Mouse (Mus musculus): ENCODE measurements at regions not wholly inside any gene's neighbourhood (a gene's known extent, or its start where the extent isn't known, plus 50 kb on each side); places are given as distances from the start of the nearest gene placed in this dataset.

DNA sequence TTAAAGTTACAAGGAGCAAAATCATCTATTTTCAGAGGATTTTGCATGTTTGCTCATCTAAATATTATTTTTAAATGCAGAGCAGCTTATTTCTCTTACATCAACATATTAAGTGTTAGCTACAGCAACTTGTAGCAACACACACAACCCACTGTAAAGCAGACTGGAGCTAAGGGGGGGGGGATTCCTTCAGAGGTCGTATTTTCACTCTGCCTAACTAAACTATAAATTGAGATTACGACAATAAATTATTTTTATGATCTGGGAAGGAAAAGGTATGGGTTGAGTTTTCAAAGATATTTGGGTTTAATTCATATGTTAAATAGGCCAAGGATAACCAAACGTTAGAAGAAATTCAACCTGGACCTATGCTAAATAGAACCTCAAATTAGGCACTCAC lies 70.4 kb upstream of the BC052040 start:
- DNase-seq (ENCODE audit: low spot score) (no peak), ATAC-seq (ENCODE audit: insufficient number of reproducible peaks, low FRiP score, low TSS enrichment, low read depth) (no peak)
- Histone ChIP-seq H3K4me1 (ENCODE audit: control insufficient read depth, insufficient read depth, low read length) (peaks cover 22% of the 10 kb centered on the region; the same call in 1 of the 2 replicates), H3K9me3 (ENCODE audit: control insufficient read depth, low read length) (no peaks in the 10 kb centered on the region), H3K4me3 (ENCODE audit: low read depth, low read length) (no peak overlapping the region), H3K27ac (replicated peaks; ENCODE audit: low read depth, low read length) (no peak overlapping the region), H3K4me2 (ENCODE audit: low read depth, severe bottlenecking) (no peak overlapping the region), H3K36me3 (ENCODE audit: control insufficient read depth, insufficient read depth, low read length) (no peaks in the 10 kb centered on the region), H3K27me3 (ENCODE audit: control insufficient read depth, insufficient read depth, low read length) (no peaks in the 10 kb centered on the region), H3K9ac (ENCODE audit: low read length) (no peak overlapping the region)
- WGBS = 22% methylated on average over 3 of the region's 3 CpGs

DNA sequence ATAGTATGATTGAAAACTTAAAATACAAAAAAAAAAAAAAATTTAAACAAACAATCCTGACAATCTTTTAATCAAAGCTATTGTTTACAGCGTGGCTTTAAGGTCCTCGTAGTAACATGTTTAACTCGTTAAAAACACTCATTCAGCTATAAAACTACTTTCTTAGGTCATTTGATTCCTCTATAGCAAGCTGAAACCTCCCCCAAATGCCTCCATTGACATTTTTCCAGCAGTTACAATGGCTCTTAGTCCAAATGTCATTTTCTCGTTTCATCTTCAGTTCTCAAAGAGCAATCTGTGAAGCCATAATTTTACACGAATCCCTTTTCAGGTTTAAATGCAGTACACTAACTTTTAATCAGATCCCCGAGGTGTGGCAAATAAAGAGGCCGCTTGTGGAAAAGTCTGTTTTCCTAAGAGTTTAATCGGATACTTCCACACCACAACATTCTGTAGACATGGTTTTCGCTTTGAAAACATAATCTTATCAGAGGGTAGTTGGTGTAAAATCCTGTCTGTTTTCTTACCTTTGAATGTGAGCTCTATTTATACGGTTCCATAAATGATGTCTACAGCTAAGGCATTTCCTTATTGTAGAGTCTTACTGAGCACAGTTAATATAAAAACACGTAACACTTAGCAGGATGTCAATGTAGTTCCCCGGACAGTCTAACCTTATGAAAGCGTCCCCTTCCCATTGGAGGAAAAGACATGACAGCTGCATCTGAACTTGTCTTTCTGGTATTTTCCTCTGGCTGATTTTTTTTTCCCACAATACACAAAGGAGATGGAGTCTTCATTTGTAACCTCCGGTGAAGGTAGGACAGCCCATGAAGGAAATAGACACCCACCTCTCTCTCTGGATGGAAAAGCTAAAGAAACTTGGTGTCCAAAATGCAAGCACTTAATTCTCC lies 69.6 kb upstream of the BC052040 start:
- no peak overlapping the region for H3K4me3 ChIP-seq (ENCODE audit: low read depth, low read length)
- no peak for ATAC-seq (ENCODE audit: insufficient number of reproducible peaks, low FRiP score, low TSS enrichment, low read depth)
- no peaks in the 10 kb centered on the region for H3K9me3 ChIP-seq (ENCODE audit: control insufficient read depth, low read length)
- no peaks in the 10 kb centered on the region for H3K36me3 ChIP-seq (ENCODE audit: control insufficient read depth, insufficient read depth, low read length)
- H3K4me1 ChIP-seq (ENCODE audit: control insufficient read depth, insufficient read depth, low read length) = peaks cover 25% of the 10 kb centered on the region; the same call in 1 of the 2 replicates
- 0 out of 2 replicates have a peak overlapping the region, but pooled peaks have one; percentile 24 for H3K27ac ChIP-seq (replicated peaks; ENCODE audit: low read depth, low read length)
- WGBS = 41% methylated on average over 14 of the region's 14 CpGs
- no peaks in the 10 kb centered on the region for H3K27me3 ChIP-seq (ENCODE audit: control insufficient read depth, insufficient read depth, low read length)
- no peak for DNase-seq (ENCODE audit: low spot score)
- H3K4me2 ChIP-seq (ENCODE audit: low read depth, severe bottlenecking) = no peak overlapping the region
- no peak overlapping the region for H3K9ac ChIP-seq (ENCODE audit: low read length)

DNA sequence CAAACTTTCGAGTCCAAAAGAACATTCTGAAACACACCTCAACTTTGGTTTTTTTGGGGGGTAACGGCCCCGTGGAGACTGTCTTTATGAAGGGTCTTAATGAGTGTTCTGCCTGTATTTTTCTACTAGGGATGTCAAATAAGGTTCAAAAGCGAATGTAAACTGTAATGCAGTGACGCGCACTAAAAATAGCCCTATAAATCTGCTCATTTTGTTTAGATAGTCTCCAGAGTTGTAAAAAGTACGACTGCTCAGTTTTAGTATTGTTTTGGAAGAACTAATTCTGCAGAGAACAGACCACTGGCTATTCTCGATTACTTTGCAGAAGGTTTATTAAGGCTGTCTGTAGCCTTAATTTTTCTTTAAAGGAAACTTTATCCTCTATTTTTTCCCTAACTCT lies 68.6 kb upstream of the BC052040 start:
- Histone ChIP-seq H3K4me1 (ENCODE audit: control insufficient read depth, insufficient read depth, low read length) (peaks cover 26% of the 10 kb centered on the region; the same call in 1 of the 2 replicates), H3K27ac (replicated peaks; ENCODE audit: low read depth, low read length) (no peak overlapping the region)

DNA sequence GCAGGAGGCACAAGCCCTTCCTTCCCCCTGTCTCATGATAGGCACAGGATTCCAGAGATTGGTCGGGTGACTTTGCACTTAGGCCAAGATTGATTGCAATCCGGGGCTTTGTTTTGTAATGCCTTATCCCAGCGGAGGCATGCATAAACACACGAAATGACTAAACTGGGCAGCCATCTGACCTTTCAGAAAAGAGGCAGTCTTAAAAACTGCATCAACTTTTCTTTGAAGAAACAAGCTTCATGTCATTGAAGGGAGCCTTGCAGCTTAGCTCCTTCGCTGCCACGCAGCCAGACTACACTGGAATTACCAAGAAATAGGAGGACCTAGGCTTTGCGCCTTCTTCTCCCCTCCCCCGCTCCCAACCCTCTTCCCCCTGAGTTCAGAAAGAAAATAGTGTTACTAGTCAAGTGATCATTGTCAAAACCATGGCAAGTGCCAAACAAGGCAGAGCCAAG lies 67.7 kb upstream of the BC052040 start:
- ATAC-seq (ENCODE audit: insufficient number of reproducible peaks, low FRiP score, low TSS enrichment, low read depth) (no peak), DNase-seq (ENCODE audit: low spot score) (peak; percentile 32)
- Histone ChIP-seq H3K27me3 (ENCODE audit: control insufficient read depth, insufficient read depth, low read length) (no peaks in the 10 kb centered on the region), H3K27ac (replicated peaks; ENCODE audit: low read depth, low read length) (no peak overlapping the region), H3K9me3 (ENCODE audit: control insufficient read depth, low read length) (no peaks in the 10 kb centered on the region), H3K4me3 (ENCODE audit: low read depth, low read length) (no peak overlapping the region), H3K36me3 (ENCODE audit: control insufficient read depth, insufficient read depth, low read length) (no peaks in the 10 kb centered on the region), H3K4me1 (ENCODE audit: control insufficient read depth, insufficient read depth, low read length) (peaks cover 26% of the 10 kb centered on the region; the same call in 1 of the 2 replicates), H3K9ac (ENCODE audit: low read length) (no peak overlapping the region), H3K4me2 (ENCODE audit: low read depth, severe bottlenecking) (no peak overlapping the region)
- 8% methylated on average over 8 of the region's 8 CpGs for WGBS

More for the DNA sequence above, 68.6 kb upstream of the BC052040 start:
- Histone ChIP-seq H3K4me3 (ENCODE audit: low read depth, low read length) (no peak overlapping the region), H3K27me3 (ENCODE audit: control insufficient read depth, insufficient read depth, low read length) (no peaks in the 10 kb centered on the region), H3K4me2 (ENCODE audit: low read depth, severe bottlenecking) (no peak overlapping the region), H3K36me3 (ENCODE audit: control insufficient read depth, insufficient read depth, low read length) (no peaks in the 10 kb centered on the region), H3K9ac (ENCODE audit: low read length) (no peak overlapping the region), H3K9me3 (ENCODE audit: control insufficient read depth, low read length) (no peaks in the 10 kb centered on the region)
- ATAC-seq (ENCODE audit: insufficient number of reproducible peaks, low FRiP score, low TSS enrichment, low read depth) = no peak
- 28% methylated on average over 8 of the region's 8 CpGs for WGBS
- DNase-seq (ENCODE audit: low spot score) = no peak

DNA sequence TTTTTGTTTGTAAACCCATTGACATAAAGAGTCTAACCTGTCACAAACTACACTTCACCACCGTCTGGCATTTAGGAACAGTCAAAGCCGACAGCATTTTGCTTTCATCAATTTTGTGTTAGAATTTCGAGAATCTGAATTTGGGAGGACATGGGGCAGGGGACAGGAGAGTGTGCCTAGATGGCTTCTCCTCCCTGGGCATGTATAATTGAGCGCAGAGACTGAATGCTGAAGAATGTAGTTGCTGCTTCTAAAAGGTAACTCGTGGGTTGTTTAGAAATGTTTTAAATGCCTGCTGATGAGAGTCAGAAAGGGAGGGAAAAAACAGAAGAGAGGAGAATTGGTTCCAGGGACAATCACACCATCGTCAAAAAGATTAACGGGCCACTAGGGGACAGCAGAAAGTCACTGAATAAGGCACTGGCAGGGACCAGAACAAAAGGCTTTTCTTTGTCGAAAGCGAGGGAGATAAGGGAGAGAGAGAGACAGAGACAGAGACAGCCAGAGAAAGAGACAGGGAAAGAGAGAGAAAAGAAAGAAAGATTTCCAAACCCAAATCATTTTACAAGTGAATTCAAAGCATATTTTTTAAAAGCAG lies 66.6 kb upstream of the BC052040 start:
- Histone ChIP-seq H3K4me3 (ENCODE audit: low read depth, low read length) (no peak overlapping the region), H3K4me2 (ENCODE audit: low read depth, severe bottlenecking) (no peak overlapping the region), H3K9me3 (ENCODE audit: control insufficient read depth, low read length) (no peaks in the 10 kb centered on the region), H3K27me3 (ENCODE audit: control insufficient read depth, insufficient read depth, low read length) (no peaks in the 10 kb centered on the region), H3K27ac (replicated peaks; ENCODE audit: low read depth, low read length) (no peak overlapping the region), H3K36me3 (ENCODE audit: control insufficient read depth, insufficient read depth, low read length) (no peaks in the 10 kb centered on the region), H3K4me1 (ENCODE audit: control insufficient read depth, insufficient read depth, low read length) (peaks cover 22% of the 10 kb centered on the region; the same call in 1 of the 2 replicates), H3K9ac (ENCODE audit: low read length) (no peak overlapping the region)
- 7% methylated on average over 9 of the region's 9 CpGs for WGBS
- DNase-seq (ENCODE audit: low spot score) (peak; percentile 48), ATAC-seq (ENCODE audit: insufficient number of reproducible peaks, low FRiP score, low TSS enrichment, low read depth) (no peak)

DNA sequence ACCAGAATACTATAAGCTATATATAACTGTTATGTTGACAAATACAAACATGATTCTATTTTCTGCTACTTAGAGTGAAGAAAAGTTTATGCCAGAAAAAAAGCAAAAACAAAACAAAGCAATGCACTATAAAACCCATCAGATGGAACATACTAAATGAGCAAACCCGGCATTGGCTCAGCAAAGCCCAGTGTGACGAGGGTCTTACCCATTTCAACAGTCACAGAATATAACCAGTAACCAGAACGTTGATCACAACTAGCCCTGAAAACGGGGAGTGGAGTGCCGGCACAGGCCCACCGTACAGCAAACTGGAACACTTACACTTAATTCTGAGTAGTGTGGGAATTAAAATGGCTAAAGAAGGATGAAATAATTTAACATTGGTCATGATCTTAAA lies 66.0 kb upstream of the BC052040 start:
- no peaks in the 10 kb centered on the region for H3K9me3 ChIP-seq (ENCODE audit: control insufficient read depth, low read length)
- no peak overlapping the region for H3K4me3 ChIP-seq (ENCODE audit: low read depth, low read length)
- peaks cover 22% of the 10 kb centered on the region; the same call in 1 of the 2 replicates for H3K4me1 ChIP-seq (ENCODE audit: control insufficient read depth, insufficient read depth, low read length)
- no peak overlapping the region for H3K9ac ChIP-seq (ENCODE audit: low read length)
- no peak overlapping the region for H3K27ac ChIP-seq (replicated peaks; ENCODE audit: low read depth, low read length)
- 76% methylated on average over 6 of the region's 6 CpGs for WGBS
- no peaks in the 10 kb centered on the region for H3K36me3 ChIP-seq (ENCODE audit: control insufficient read depth, insufficient read depth, low read length)
- DNase-seq (ENCODE audit: low spot score) = no peak
- H3K4me2 ChIP-seq (ENCODE audit: low read depth, severe bottlenecking) = no peak overlapping the region
- H3K27me3 ChIP-seq (ENCODE audit: control insufficient read depth, insufficient read depth, low read length) = no peaks in the 10 kb centered on the region
- no peak for ATAC-seq (ENCODE audit: insufficient number of reproducible peaks, low FRiP score, low TSS enrichment, low read depth)

DNA sequence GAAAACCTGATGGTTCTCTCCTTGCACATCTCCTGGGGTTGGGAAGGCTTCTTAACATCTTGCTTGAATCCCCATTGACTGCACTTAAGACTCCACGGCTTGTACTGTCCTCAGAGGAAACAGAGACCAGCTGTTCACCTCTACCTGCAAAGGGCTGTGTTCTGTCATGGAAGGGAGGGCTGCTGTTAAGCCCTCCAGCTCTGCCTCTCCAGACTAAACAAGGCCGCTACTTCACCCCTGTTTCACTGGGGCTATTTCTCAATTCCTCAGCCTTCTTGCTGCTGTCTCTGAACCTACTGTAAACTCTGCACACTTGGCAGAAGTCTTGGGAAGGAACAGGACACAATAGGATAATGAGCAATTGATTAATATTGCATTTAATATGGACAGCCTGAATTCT lies 64.7 kb upstream of the BC052040 start:
- DNase-seq (ENCODE audit: low spot score) (no peak), ATAC-seq (ENCODE audit: insufficient number of reproducible peaks, low FRiP score, low TSS enrichment, low read depth) (no peak)
- Histone ChIP-seq H3K4me3 (ENCODE audit: low read depth, low read length) (no peak overlapping the region), H3K4me2 (ENCODE audit: low read depth, severe bottlenecking) (no peak overlapping the region), H3K36me3 (ENCODE audit: control insufficient read depth, insufficient read depth, low read length) (no peaks in the 10 kb centered on the region), H3K9ac (ENCODE audit: low read length) (no peak overlapping the region), H3K4me1 (ENCODE audit: control insufficient read depth, insufficient read depth, low read length) (peaks cover 17% of the 10 kb centered on the region; the same call in 1 of the 2 replicates), H3K27ac (replicated peaks; ENCODE audit: low read depth, low read length) (no peak overlapping the region), H3K9me3 (ENCODE audit: control insufficient read depth, low read length) (no peaks in the 10 kb centered on the region), H3K27me3 (ENCODE audit: control insufficient read depth, insufficient read depth, low read length) (no peaks in the 10 kb centered on the region)
- WGBS = 24% methylated on average over 2 of the region's 2 CpGs

DNA sequence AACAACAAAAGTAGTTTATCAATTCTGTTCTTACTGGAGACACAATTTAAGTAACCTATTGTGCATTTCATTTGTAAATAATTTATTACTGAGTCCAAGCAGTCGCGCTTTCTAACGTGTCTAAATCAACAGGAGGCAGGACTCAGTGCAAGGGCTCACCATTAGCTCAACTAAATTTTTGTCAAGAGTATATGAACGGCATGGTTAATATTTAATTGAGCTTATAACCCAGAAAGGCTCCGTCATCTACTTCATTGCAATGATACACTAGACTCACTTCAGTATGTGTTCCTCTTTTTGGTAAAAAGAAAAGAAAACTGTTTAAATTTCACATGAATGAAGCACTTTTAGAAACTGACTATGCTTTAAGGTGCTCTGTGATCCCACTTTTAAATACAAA lies 61.5 kb upstream of the BC052040 start:
- H3K4me3 ChIP-seq (ENCODE audit: low read depth, low read length) = no peak overlapping the region
- no peak for DNase-seq (ENCODE audit: low spot score)
- H3K36me3 ChIP-seq (ENCODE audit: control insufficient read depth, insufficient read depth, low read length) = no peaks in the 10 kb centered on the region
- ATAC-seq (ENCODE audit: insufficient number of reproducible peaks, low FRiP score, low TSS enrichment, low read depth) = no peak
- 79% methylated on average over 5 of the region's 5 CpGs for WGBS
- H3K27ac ChIP-seq (replicated peaks; ENCODE audit: low read depth, low read length) = no peak overlapping the region
- H3K9me3 ChIP-seq (ENCODE audit: control insufficient read depth, low read length) = no peaks in the 10 kb centered on the region
- no peak overlapping the region for H3K9ac ChIP-seq (ENCODE audit: low read length)
- H3K4me2 ChIP-seq (ENCODE audit: low read depth, severe bottlenecking) = no peak overlapping the region
- H3K27me3 ChIP-seq (ENCODE audit: control insufficient read depth, insufficient read depth, low read length) = no peaks in the 10 kb centered on the region
- peaks cover 4% of the 10 kb centered on the region; the same call in 1 of the 2 replicates for H3K4me1 ChIP-seq (ENCODE audit: control insufficient read depth, insufficient read depth, low read length)

Data from limb, embryonic 11.5 days (tissue).